Mouse (Mus musculus) cortical plate, adult 2 months (tissue): ENCODE data around the gene Copz2.

Source experiments
- CTCF ChIP-seq: fragments of 200-500 bp; IDR thresholded peaks from 2 replicates; pipeline ENCODE4 v1.5.1; 2011; ENCODE audit warnings: mild to moderate bottlenecking, control low read depth, low read length; ENCODE audit not compliant: insufficient read depth; ENCODE audit errors: extremely low read depth
- POLR2A ChIP-seq: fragments of 200-500 bp; IDR thresholded peaks from 2 replicates; pipeline ENCODE4 v1.6.1; 2011; ENCODE audit warnings: mild to moderate bottlenecking, low read length, control low read depth; ENCODE audit not compliant: insufficient read depth; ENCODE audit errors: extremely low read depth

DNA sequence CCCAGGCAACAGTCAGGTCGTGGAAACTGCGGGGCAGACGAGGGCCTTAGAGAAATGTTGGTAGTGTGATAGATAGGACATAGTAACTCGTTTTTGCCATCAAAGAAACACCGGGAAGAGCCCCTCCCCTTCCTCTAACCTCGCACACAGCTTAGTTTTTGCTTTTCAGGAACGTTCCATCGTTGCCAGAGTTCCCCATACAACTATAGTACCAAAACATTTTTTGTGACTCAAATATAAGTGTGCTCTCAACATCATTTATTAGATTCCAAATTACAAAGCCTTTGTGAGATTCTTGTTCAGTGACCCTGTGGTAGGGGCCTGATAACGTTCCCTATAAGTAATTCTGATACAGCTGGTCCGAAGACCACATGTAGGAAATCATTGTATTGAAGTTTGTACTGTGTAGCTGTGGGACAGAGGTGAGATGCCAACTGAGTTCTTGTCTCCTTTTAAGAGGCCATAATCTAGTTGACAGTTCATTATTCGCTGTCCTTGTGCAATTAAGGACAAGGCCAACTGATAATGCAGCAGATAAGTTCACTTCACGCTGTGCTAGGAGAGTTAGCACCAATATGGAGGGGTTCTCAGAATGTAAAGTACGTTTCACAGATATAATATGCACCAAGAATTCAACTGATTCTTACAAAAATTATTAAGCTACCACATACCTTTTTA is 19.0 kb upstream of the Copz2 start:
- TF ChIP-seq CTCF, result no peak
- TF ChIP-seq POLR2A, result no peak; the same call in 1 of the 2 replicates
